8 mouse cellular contexts compared by ENCODE assay signal in the genomic region with DNA sequence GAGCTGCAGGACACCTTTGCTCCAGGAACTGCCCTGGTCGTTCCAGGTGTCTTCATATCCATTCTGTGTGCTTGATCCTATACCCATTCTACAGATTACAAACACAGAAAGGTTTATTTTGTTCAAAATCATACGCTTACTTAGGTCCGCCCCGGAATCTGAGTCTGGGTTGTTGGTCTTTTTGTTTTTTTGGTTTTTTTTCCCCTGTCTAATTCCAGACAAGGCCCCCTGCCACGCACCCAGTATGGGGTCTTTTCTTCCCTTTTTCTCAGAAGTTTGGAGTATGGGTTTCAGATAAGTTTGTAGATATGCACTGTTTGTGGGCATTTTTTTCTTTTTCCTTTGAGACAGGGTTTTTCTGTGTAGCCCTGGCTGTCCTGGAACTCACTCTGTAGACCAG. TPM values are rescaled to one million over a fixed set of nuclear protein-coding genes. Genes with fewer than 3 reads are reported as not detected.
DNase-seq lines count a peak whose midpoint lies in the region; ATAC-seq and TF ChIP-seq lines count a peak whose summit lies in the region.

No protein-coding gene starts in this region.

- no peaks in the 10 kb centered on the region for H3K9me3 ChIP-seq in CH12.LX (replicated peaks; ENCODE audit: low read length)
- no peaks in the 10 kb centered on the region for H3K9me3 ChIP-seq in forebrain, embryonic 13.5 days (replicated peaks)
- no peaks in the 10 kb centered on the region for H3K9me3 ChIP-seq in liver, embryonic 13.5 days (replicated peaks)

- peaks cover 4 to 15% of the 10 kb centered on the region in 2 experiments; a peak in 3 of 4 replicates for H3K4me1 ChIP-seq in CH12.LX (ENCODE audit: control insufficient read depth in 1 of 2, insufficient read depth in 2 of 2)
- H3K4me1 ChIP-seq in forebrain, embryonic 13.5 days: peaks cover 27% of the 10 kb centered on the region
- H3K4me1 ChIP-seq in liver, embryonic 13.5 days (replicated peaks): peaks cover 30% of the 10 kb centered on the region

- peak overlapping the region; percentile 98 for H3K4me2 ChIP-seq in CH12.LX (ENCODE audit: insufficient read depth, low read depth, poor library complexity, severe bottlenecking)
- peak overlapping the region; percentile 66 for H3K4me2 ChIP-seq in forebrain, embryonic 13.5 days
- H3K4me2 ChIP-seq in liver, embryonic 13.5 days: peak overlapping the region; percentile 90

- peak overlapping the region; percentile 76; the same call in 1 of the 2 replicates for H3K27ac ChIP-seq in CH12.LX (ENCODE audit: insufficient read depth, low read depth)
- peak overlapping the region; percentile 98 for H3K27ac ChIP-seq in forebrain, embryonic 13.5 days
- H3K27ac ChIP-seq in liver, embryonic 13.5 days: peak overlapping the region; percentile 97

- WGBS in forebrain, embryonic 13.5 days: 7% methylated on average over 5 of the region's 5 CpGs
- WGBS in liver, embryonic 13.5 days (ENCODE audit: insufficient replicate concordance): 3% methylated on average over 5 of the region's 5 CpGs

- peaks cover 17 to 51% of the 10 kb centered on the region in 2 experiments for H3K36me3 ChIP-seq in CH12.LX (replicated peaks in 1 of 2; ENCODE audit: control insufficient read depth in 1 of 2, insufficient read depth in 1 of 2, low read length in 1 of 2)
- H3K36me3 ChIP-seq in forebrain, embryonic 13.5 days (ENCODE audit: poor library complexity, severe bottlenecking): peaks cover 38% of the 10 kb centered on the region
- H3K36me3 ChIP-seq in liver, embryonic 13.5 days: peaks cover 45% of the 10 kb centered on the region

- no peak for TF ChIP-seq RAD21 in CH12.LX (IDR thresholded peaks at IDR 0.05; ENCODE audit: low read depth, low read length)

- peaks cover 18% of the 10 kb centered on the region for H3K79me2 ChIP-seq in CH12.LX (replicated peaks; ENCODE audit: control insufficient read depth, extremely low read depth, insufficient read depth, poor library complexity, severe bottlenecking)

- no peak for TF ChIP-seq POLR2A in CH12.LX (IDR thresholded peaks at IDR 0.05; ENCODE audit: low read depth, low read length)

- no peak for ATAC-seq in forebrain, embryonic 13.5 days
- ATAC-seq in liver, embryonic 13.5 days (ENCODE audit: low read depth): no peak

- DNase-seq in heart, adult 11 months: peak; percentile 34
- DNase-seq in heart, adult 9 months (ENCODE audit: low spot score in 2 of 2): no peak
- DNase-seq in CH12.LX (ENCODE audit: extremely low read depth): no peak
- DNase-seq in liver, embryonic 13.5 days: no peak
- DNase-seq in urinary bladder, adult 2 months (ENCODE audit: low spot score): no peak
- DNase-seq in natural killer cell, adult 2 months (ENCODE audit: low spot score in 2 of 2): no peak
- no peak for DNase-seq in adrenal gland, postnatal 14 days

- no peak for TF ChIP-seq EP300 in CH12.LX (IDR thresholded peaks at IDR 0.05; ENCODE audit: low read length)

- H3K4me3 ChIP-seq in CH12.LX (replicated peaks in 1 of 3; ENCODE audit: low read depth in 2 of 3, low read length in 2 of 3, poor library complexity in 1 of 3): peak overlapping the region; percentile 63 to 91 (median 80)
- peak overlapping the region; percentile 80 for H3K4me3 ChIP-seq in forebrain, embryonic 13.5 days
- H3K4me3 ChIP-seq in liver, embryonic 13.5 days (replicated peaks): peak overlapping the region; percentile 78

- peak overlapping the region; percentile 79 for H3K9ac ChIP-seq in CH12.LX (ENCODE audit: insufficient read depth, low read depth)
- peak overlapping the region; percentile 88 for H3K9ac ChIP-seq in forebrain, embryonic 13.5 days
- peak overlapping the region; percentile 92 for H3K9ac ChIP-seq in liver, embryonic 13.5 days

- H3K27me3 ChIP-seq in CH12.LX (replicated peaks): no peaks in the 10 kb centered on the region
- no peaks in the 10 kb centered on the region for H3K27me3 ChIP-seq in forebrain, embryonic 13.5 days
- H3K27me3 ChIP-seq in liver, embryonic 13.5 days: no peaks in the 10 kb centered on the region

- no peak for TF ChIP-seq CTCF in CH12.LX (conservative IDR thresholded peaks at IDR 0.05 in 1 of 2, IDR thresholded peaks at IDR 0.05 in 1 of 2; ENCODE audit: low read depth in 2 of 2, low read length in 2 of 2)

- dilution Hi-C loops in CH12.LX (cut with MboI; ENCODE audit: extremely low pct_ligation_motif_present, extremely low pct_unique_long_range_greater_than_20kb, low sequenced_read_pairs): no loop called here

- in situ Hi-C loops in CH12.LX (cut with MboI; ENCODE audit: low pct_ligation_motif_present, low pct_unique_long_range_greater_than_20kb, low sequenced_read_pairs): no loop called here

TF ChIP-seq in CH12.LX, 34 proteins besides CTCF, POLR2A, EP300 and RAD21:
- TF ChIP-seq POLR2AphosphoS2 (IDR thresholded peaks at IDR 0.05; ENCODE audit: low read depth, low read length) (no peak), ZNF384 (IDR thresholded peaks at IDR 0.05; ENCODE audit: low read depth, low read length) (peak; percentile 30; the same call in 1 of the 2 replicates)

RNA-seq across cellular contexts. Expression of a gene that starts 0.7 kb away (rescaled TPM):
- total RNA-seq in CH12.LX (2012; rRNA removed) (37.2 and 38.2 TPM in 2 replicates), CH12.LX (2014; rRNA removed) (50.2 and 55.8 TPM in 2 replicates)
- polyA plus RNA-seq in CH12.LX (2012; ENCODE audit: insufficient read length, low read depth): 41.4 and 41.5 TPM in 2 replicates
- 117 and 123 TPM in 2 replicates for polyA plus RNA-seq in forebrain, embryonic 13.5 days (2015; fragmentation: Nextera tagmentation; extraction: Ambion mirVana)
- 23.4 and 23.6 TPM in 2 replicates for polyA plus RNA-seq in liver, embryonic 13.5 days (2015; fragmentation: Nextera tagmentation; extraction: Ambion mirVana)
- 26.4 and 33.0 TPM in 2 replicates for polyA plus RNA-seq in urinary bladder, adult 2 months (2012; rRNA removed)
- 29.7 and 34.7 TPM in 2 replicates for total RNA-seq in adrenal gland, postnatal 14 days (2021)

RNA-seq across cellular contexts. Expression of a gene that starts 1.2 kb away (rescaled TPM):
- 61.4 and 66.8 TPM in 2 replicates for total RNA-seq in CH12.LX (2012; rRNA removed)
- total RNA-seq in CH12.LX (2014; rRNA removed): 96.1 and 97.1 TPM in 2 replicates
- 65.9 and 74.6 TPM in 2 replicates for polyA plus RNA-seq in CH12.LX (2012; ENCODE audit: insufficient read length, low read depth)
- 56.9 and 58.7 TPM in 2 replicates for polyA plus RNA-seq in forebrain, embryonic 13.5 days (2015; fragmentation: Nextera tagmentation; extraction: Ambion mirVana)
- 74.4 and 86.6 TPM in 2 replicates for polyA plus RNA-seq in liver, embryonic 13.5 days (2015; fragmentation: Nextera tagmentation; extraction: Ambion mirVana)
- polyA plus RNA-seq in urinary bladder, adult 2 months (2012; rRNA removed): 32.2 and 40.1 TPM in 2 replicates
- total RNA-seq in adrenal gland, postnatal 14 days (2021): 34.9 and 36.4 TPM in 2 replicates

RNA-seq across cellular contexts. Expression of a gene that starts 18.7 kb away (rescaled TPM):
- total RNA-seq in CH12.LX (2012; rRNA removed): 82.2 and 94.9 TPM in 2 replicates
- 145 and 153 TPM in 2 replicates for total RNA-seq in CH12.LX (2014; rRNA removed)
- 94.4 and 95.0 TPM in 2 replicates for polyA plus RNA-seq in CH12.LX (2012; ENCODE audit: insufficient read length, low read depth)
- polyA plus RNA-seq in forebrain, embryonic 13.5 days (2015; fragmentation: Nextera tagmentation; extraction: Ambion mirVana): 228 and 236 TPM in 2 replicates
- polyA plus RNA-seq in liver, embryonic 13.5 days (2015; fragmentation: Nextera tagmentation; extraction: Ambion mirVana): 131 and 141 TPM in 2 replicates
- 114 and 152 TPM in 2 replicates for polyA plus RNA-seq in urinary bladder, adult 2 months (2012; rRNA removed)
- 127 TPM in 2 replicates for total RNA-seq in adrenal gland, postnatal 14 days (2021)

RNA-seq across cellular contexts. Expression of a gene that starts 18.8 kb away (rescaled TPM):
- total RNA-seq in CH12.LX (2012; rRNA removed) (297 and 315 TPM in 2 replicates), CH12.LX (2014; rRNA removed) (425 and 543 TPM in 2 replicates)
- 256 TPM in 2 replicates for polyA plus RNA-seq in CH12.LX (2012; ENCODE audit: insufficient read length, low read depth)
- polyA plus RNA-seq in forebrain, embryonic 13.5 days (2015; fragmentation: Nextera tagmentation; extraction: Ambion mirVana): 152 and 167 TPM in 2 replicates
- polyA plus RNA-seq in liver, embryonic 13.5 days (2015; fragmentation: Nextera tagmentation; extraction: Ambion mirVana): 103 and 115 TPM in 2 replicates
- polyA plus RNA-seq in urinary bladder, adult 2 months (2012; rRNA removed): 295 and 362 TPM in 2 replicates
- total RNA-seq in adrenal gland, postnatal 14 days (2021): 240 and 253 TPM in 2 replicates

RNA-seq across cellular contexts. Expression of a gene that starts 18.8 kb away (rescaled TPM):
- 6.5 and 9.0 TPM in 2 replicates for total RNA-seq in CH12.LX (2012; rRNA removed)
- total RNA-seq in CH12.LX (2014; rRNA removed): 10.3 and 11.3 TPM in 2 replicates
- 10.4 TPM in 2 replicates for polyA plus RNA-seq in CH12.LX (2012; ENCODE audit: insufficient read length, low read depth)
- polyA plus RNA-seq in forebrain, embryonic 13.5 days (2015; fragmentation: Nextera tagmentation; extraction: Ambion mirVana): 16.1 TPM in 2 replicates
- polyA plus RNA-seq in liver, embryonic 13.5 days (2015; fragmentation: Nextera tagmentation; extraction: Ambion mirVana): 2.8 and 2.9 TPM in 2 replicates
- polyA plus RNA-seq in urinary bladder, adult 2 months (2012; rRNA removed): 11.4 and 13.9 TPM in 2 replicates
- 3.2 and 4.0 TPM in 2 replicates for total RNA-seq in adrenal gland, postnatal 14 days (2021)
